Mouse (Mus musculus) cerebellum, postnatal 4 days (tissue): ENCODE measurements at regions not wholly inside any gene's neighbourhood (a gene's known extent, or its start where the extent isn't known, plus 50 kb on each side); places are given as distances from the start of the nearest gene placed in this dataset.
A peak's percentile ranks its signal among the peaks of the same experiment; 100 is the strongest.

ENCODE experiments used
- DNase-seq, 2 experiments: peaks; one replicate each; pipeline ENCODE4 v3.0.0; 2022; ENCODE audit warnings: low spot score in 2 of 2, mixed read lengths in 1 of 2

GRCm38 (mm10) chr17:47317651-47318050 is 51.0 kb upstream of the Mrps10 start:
- no peak for DNase-seq

- DNase-seq = no peak
Observed at GRCm38 (mm10) chr17:47313162-47313561, 55.5 kb upstream of the Mrps10 start.

GRCm38 (mm10) chr17:47311272-47311671 is 57.4 kb upstream of the Mrps10 start:
- no peak for DNase-seq

GRCm38 (mm10) chr17:47306027-47306761 is 62.5 kb upstream of the Mrps10 start:
- no peak for DNase-seq

- no peak for DNase-seq
Observed at GRCm38 (mm10) chr17:47304463-47305199, 64.1 kb upstream of the Mrps10 start.

GRCm38 (mm10) chr17:47303600-47303999 is 65.1 kb upstream of the Mrps10 start:
- DNase-seq = no peak

GRCm38 (mm10) chr17:47298396-47298919 is 70.2 kb upstream of the Mrps10 start:
- DNase-seq = no peak

- DNase-seq = no peak
Observed at GRCm38 (mm10) chr17:47297965-47298364, 70.7 kb upstream of the Mrps10 start.

- no peak for DNase-seq
Observed at GRCm38 (mm10) chr17:47296709-47297450, 71.8 kb upstream of the Mrps10 start.

- DNase-seq = no peak
Observed at GRCm38 (mm10) chr17:47295315-47296011, 73.2 kb upstream of the Mrps10 start.

- no peak for DNase-seq
Observed at GRCm38 (mm10) chr17:47294091-47294534, 74.6 kb upstream of the Mrps10 start.

GRCm38 (mm10) chr17:47293178-47293577 is 75.5 kb upstream of the Mrps10 start:
- DNase-seq = no peak

- no peak for DNase-seq
Observed at GRCm38 (mm10) chr17:47291558-47291957, 77.1 kb upstream of the Mrps10 start.

- no peak for DNase-seq
Observed at GRCm38 (mm10) chr17:47285616-47286015, 83.1 kb upstream of the Mrps10 start.

- no peak for DNase-seq
Observed at GRCm38 (mm10) chr17:47284236-47284635, 84.5 kb upstream of the Mrps10 start.

- peak in 1 of 2 experiments; percentile 14 for DNase-seq
Observed at GRCm38 (mm10) chr17:47283158-47283557, 85.5 kb upstream of the Mrps10 start.

- no peak for DNase-seq
Observed at GRCm38 (mm10) chr17:47282476-47282875, 86.2 kb upstream of the Mrps10 start.

- no peak for DNase-seq
Observed at GRCm38 (mm10) chr17:47277890-47278289, 90.8 kb upstream of the Mrps10 start.

- no peak for DNase-seq
Observed at GRCm38 (mm10) chr17:47276639-47277038, 92.0 kb upstream of the Mrps10 start.

- DNase-seq = no peak
Observed at GRCm38 (mm10) chr17:47275796-47276311, 92.8 kb upstream of the Mrps10 start.

- no peak for DNase-seq
Observed at GRCm38 (mm10) chr17:47273309-47273708, 95.4 kb upstream of the Mrps10 start.
